31 mouse cellular contexts compared by ENCODE assay signal in genomic region chr8:95172433-95172832, GRCm38 (mm10). TPM values are rescaled to one million over a fixed set of nuclear protein-coding genes. Genes with fewer than 3 reads are reported as not detected.
DNase-seq lines count a peak whose midpoint lies in the region; ATAC-seq and TF ChIP-seq lines count a peak whose summit lies in the region.
"Had no signal": no experiment of that assay in that cellular context is flagged by ENCODE, and none has a peak within 500 bp of the region (broad histone marks: within the 10 kb centered on the region; RNA-seq: fewer than 3 reads in every experiment).

No protein-coding gene starts in this region.

- H3K4me2 ChIP-seq in forebrain, embryonic 13.5 days = no peak overlapping the region
- no peak overlapping the region for H3K4me2 ChIP-seq in forebrain, postnatal 0 days (ENCODE audit: low read depth)
- no peak overlapping the region for H3K4me2 ChIP-seq in kidney, embryonic 15.5 days
- H3K4me2 ChIP-seq: heart, embryonic 13.5 days; hindbrain, embryonic 13.5 days; intestine, embryonic 15.5 days; liver, embryonic 15.5 days; midbrain, embryonic 15.5 days had no signal

- H3K27ac ChIP-seq in forebrain, embryonic 13.5 days = peak overlapping the region; percentile 44; the same call in 1 of the 2 replicates
- H3K27ac ChIP-seq in forebrain, postnatal 0 days (ENCODE audit: low read depth, low read length) = no peak overlapping the region
- H3K27ac ChIP-seq in kidney, adult 2 months (ENCODE audit: insufficient read depth, low read depth, low read length) = no peak overlapping the region
- H3K27ac ChIP-seq in kidney, embryonic 15.5 days = no peak overlapping the region
- H3K27ac ChIP-seq: heart, adult 2 months; heart, embryonic 13.5 days; hindbrain, embryonic 13.5 days; intestine, embryonic 15.5 days; limb, embryonic 10.5 days; liver, embryonic 15.5 days; macrophage; midbrain, embryonic 15.5 days; stomach, postnatal 0 days had no signal

- DNase-seq in forebrain, postnatal 0 days = no peak
- peak; percentile 75 for DNase-seq in kidney, adult 2 months
- DNase-seq in 3T3-L1 (ENCODE audit: low read depth, low spot score) (peak; percentile 18), adipocyte (ENCODE audit: low spot score) (peak; percentile 52)
- no peak for DNase-seq in urinary bladder, adult 2 months (ENCODE audit: low spot score)
- DNase-seq in right cerebral cortex, adult 18-20 months = no peak
- DNase-seq: adrenal gland, postnatal 25 days; B cell, adult 2 months; cerebellum, adult 11 months; cerebellum, postnatal 25 days; embryo, embryonic 11 days; gastrocnemius, postnatal 36 days; heart, adult 2 months; heart, postnatal 14 days; liver; thymus, adult 2 months; thymus, postnatal 4 days had no signal

- H3K9me3 ChIP-seq in forebrain, embryonic 13.5 days (replicated peaks) = no peaks in the 10 kb centered on the region
- H3K9me3 ChIP-seq in forebrain, postnatal 0 days (ENCODE audit: low read length) = no peaks in the 10 kb centered on the region
- no peaks in the 10 kb centered on the region for H3K9me3 ChIP-seq in kidney, embryonic 15.5 days (replicated peaks)
- H3K9me3 ChIP-seq: G1E; heart, embryonic 13.5 days; hindbrain, embryonic 13.5 days; intestine, embryonic 15.5 days; limb, embryonic 10.5 days; liver, embryonic 15.5 days; midbrain, embryonic 15.5 days had no signal

- no peak overlapping the region for H3K4me3 ChIP-seq in forebrain, embryonic 13.5 days
- no peak overlapping the region for H3K4me3 ChIP-seq in forebrain, postnatal 0 days (ENCODE audit: low read depth, low read length)
- no peak overlapping the region for H3K4me3 ChIP-seq in kidney, adult 2 months (ENCODE audit: insufficient read depth, low read depth, low read length)
- H3K4me3 ChIP-seq in kidney, embryonic 15.5 days (replicated peaks) = no peak overlapping the region
- H3K4me3 ChIP-seq: heart, adult 2 months; heart, embryonic 13.5 days; hindbrain, embryonic 13.5 days; intestine, embryonic 15.5 days; limb, embryonic 10.5 days; liver, embryonic 15.5 days; midbrain, embryonic 15.5 days had no signal

- TF ChIP-seq CTCF in forebrain, postnatal 0 days (IDR thresholded peaks at IDR 0.05; ENCODE audit: low read depth) = no peak
- no peak for TF ChIP-seq CTCF in kidney, adult 2 months (conservative IDR thresholded peaks at IDR 0.05; ENCODE audit: insufficient read depth, insufficient read length, low read depth, low read length)

- no peaks in the 10 kb centered on the region for H3K27me3 ChIP-seq in forebrain, embryonic 13.5 days
- no peaks in the 10 kb centered on the region for H3K27me3 ChIP-seq in forebrain, postnatal 0 days (ENCODE audit: insufficient read depth, low read length)
- H3K27me3 ChIP-seq in kidney, adult 2 months (replicated peaks; ENCODE audit: control insufficient read depth, insufficient read depth, low read length) = no peaks in the 10 kb centered on the region
- no peaks in the 10 kb centered on the region for H3K27me3 ChIP-seq in kidney, embryonic 15.5 days
- H3K27me3 ChIP-seq: CH12.LX; hindbrain, embryonic 13.5 days; intestine, embryonic 15.5 days; liver, embryonic 15.5 days; midbrain, embryonic 15.5 days had no signal

- TF ChIP-seq POLR2A in kidney, adult 2 months (IDR thresholded peaks at IDR 0.05; ENCODE audit: low read depth, low read length) = no peak

- peaks cover 19% of the 10 kb centered on the region for H3K4me1 ChIP-seq in forebrain, embryonic 13.5 days
- H3K4me1 ChIP-seq in forebrain, postnatal 0 days (ENCODE audit: insufficient read depth) = peaks cover 5% of the 10 kb centered on the region; the same call in 1 of the 2 replicates
- H3K4me1 ChIP-seq in kidney, adult 2 months (ENCODE audit: control insufficient read depth, insufficient read depth, low read length) = peaks cover 9% of the 10 kb centered on the region
- no peaks in the 10 kb centered on the region for H3K4me1 ChIP-seq in kidney, embryonic 15.5 days
- H3K4me1 ChIP-seq: heart, embryonic 13.5 days; intestine, embryonic 15.5 days; liver, embryonic 15.5 days had no signal

- 62% methylated on average over 5 of the region's 5 CpGs for WGBS in forebrain, embryonic 13.5 days
- 30% methylated on average over 5 of the region's 5 CpGs for WGBS in forebrain, postnatal 0 days
- 43% methylated on average over 5 of the region's 5 CpGs for WGBS in kidney, adult 2 months
- 68% methylated on average over 5 of the region's 5 CpGs for WGBS in kidney, embryonic 15.5 days

- no peaks in the 10 kb centered on the region for H3K36me3 ChIP-seq in forebrain, embryonic 13.5 days (ENCODE audit: poor library complexity, severe bottlenecking)
- H3K36me3 ChIP-seq in forebrain, postnatal 0 days (ENCODE audit: insufficient read depth) = no peaks in the 10 kb centered on the region
- H3K36me3 ChIP-seq in kidney, adult 2 months (ENCODE audit: control insufficient read depth, insufficient read depth, low read length) = no peaks in the 10 kb centered on the region
- H3K36me3 ChIP-seq in kidney, embryonic 15.5 days = no peaks in the 10 kb centered on the region
- H3K36me3 ChIP-seq: G1E; heart, embryonic 13.5 days; hindbrain, embryonic 13.5 days; intestine, embryonic 15.5 days; limb, embryonic 10.5 days; liver, embryonic 15.5 days; midbrain, embryonic 15.5 days had no signal

- H3K9ac ChIP-seq in forebrain, embryonic 13.5 days = no peak overlapping the region
- H3K9ac ChIP-seq in forebrain, postnatal 0 days = no peak overlapping the region
- no peak overlapping the region for H3K9ac ChIP-seq in kidney, embryonic 15.5 days
- H3K9ac ChIP-seq: heart, embryonic 13.5 days; hindbrain, embryonic 13.5 days; intestine, embryonic 15.5 days; liver, embryonic 15.5 days; midbrain, embryonic 15.5 days had no signal

- no peak for ATAC-seq in forebrain, embryonic 13.5 days
- no peak for ATAC-seq in forebrain, postnatal 0 days
- ATAC-seq in kidney, embryonic 15.5 days (replicated peaks; ENCODE audit: low FRiP score) = no peak
- ATAC-seq: activated CD4-positive, CD25-positive, alpha-beta regulatory T cell, adult 4 months; intestine, embryonic 15.5 days; lung, postnatal 0 days; midbrain, embryonic 15.5 days had no signal

RNA-seq across cellular contexts. Expression of gene Kifc3, which starts 30.2 kb away (rescaled TPM):
- polyA plus RNA-seq in forebrain, embryonic 13.5 days (2015; fragmentation: Nextera tagmentation; extraction: Ambion mirVana) = 8.2 and 8.3 TPM in 2 replicates
- 53.9 and 54.1 TPM in 2 replicates for total RNA-seq in forebrain, postnatal 0 days (2014; rRNA removed)
- 32.7 and 33.2 TPM in 2 replicates for polyA plus RNA-seq in forebrain, postnatal 0 days (2015; fragmentation: Nextera tagmentation; extraction: Ambion mirVana)
- polyA plus RNA-seq in kidney, adult 2 months (2012; rRNA removed) = 92.3 and 100 TPM in 2 replicates
- polyA plus RNA-seq in kidney, embryonic 15.5 days (2015; fragmentation: Nextera tagmentation; extraction: Ambion mirVana) = 28.7 and 28.8 TPM in 2 replicates
- polyA plus RNA-seq in urinary bladder, adult 2 months (2012; rRNA removed) = 39.1 and 45.2 TPM in 2 replicates
- polyA plus RNA-seq: G1E had no signal

Comparison
In these comparisons a context has a peak if more than half of its experiments do, and no peak if none do; other contexts are left out.
1. DNase-seq: peak in kidney, adult 2 months (single experiment), 3T3-L1 (single experiment) and adipocyte (single experiment); none in forebrain, postnatal 0 days (single experiment), urinary bladder, adult 2 months (single experiment) and right cerebral cortex, adult 18-20 months (single experiment).